Mouse (Mus musculus) hindbrain, embryonic 15.5 days (tissue): Measurements from ENCODE around the gene Mast4. TPM values are rescaled to one million over a fixed set of nuclear protein-coding genes. Genes with fewer than 3 reads are reported as not detected.

Experiments
- ATAC-seq: fragments of 200-750 bp; cut with Nextera tagmentation; 2 replicates; pipeline ENCODE4 v1.8.0; 2017; ENCODE audit warnings: low read depth, moderate number of reproducible peaks, moderate TSS enrichment; ENCODE audit not compliant: low FRiP score
- H3K27ac ChIP-seq: fragments of 300-500 bp; sonication (generic); replicated peaks from 2 replicates; pipeline ENCODE4 v1.5.1; 2015; ENCODE audit warnings: mild to moderate bottlenecking, inconsistent platforms
- H3K27me3 ChIP-seq: fragments of 300-500 bp; sonication (generic); 2 replicates; pipeline ENCODE4 v1.6.1; 2015; ENCODE audit warnings: control low read depth, inconsistent platforms
- H3K36me3 ChIP-seq: fragments of 300-500 bp; sonication (generic); 2 replicates; pipeline ENCODE4 v1.6.1; 2015; ENCODE audit warnings: control low read depth, inconsistent platforms
- H3K4me1 ChIP-seq: fragments of 300-500 bp; sonication (generic); replicated peaks from 2 replicates; pipeline ENCODE4 v1.6.1; 2015; ENCODE audit warnings: control low read depth, inconsistent platforms
- H3K4me2 ChIP-seq: fragments of 300-500 bp; sonication (generic); 2 replicates; pipeline ENCODE4 v1.6.1; 2015; ENCODE audit warnings: moderate library complexity, mild to moderate bottlenecking, inconsistent platforms
- H3K4me3 ChIP-seq: fragments of 300-500 bp; sonication (generic); 2 replicates; pipeline ENCODE4 v1.5.1; 2015; ENCODE audit warnings: mild to moderate bottlenecking, inconsistent platforms
- H3K9ac ChIP-seq: fragments of 300-500 bp; sonication (generic); 2 replicates; pipeline ENCODE4 v1.6.1; 2015; ENCODE audit warnings: inconsistent platforms
- H3K9me3 ChIP-seq: fragments of 300-500 bp; sonication (generic); 2 replicates; pipeline ENCODE4 v1.6.1; 2016; ENCODE audit warnings: control low read depth, inconsistent platforms
- WGBS: fragments of 180-500 bp; shearing (Covaris S2); methylation state at CpG from one replicate; pipeline ENCODE4 v1.1.7; 2015; 5-methylcytosine and 5-hydroxymethylcytosine counted together
- polyA plus RNA-seq: library from polyadenylated mRNA; unstranded; fragments of >200 nt; fragmentation: Nextera tagmentation; extraction: Ambion mirVana; gene quantifications from 2 replicates; pipeline ENCODE4 v1.2.1, GENCODE M21; 2015

Gene Mast4
- polyA plus RNA-seq, 1 experiment from 2014 or later: 29.1 TPM

DNA sequence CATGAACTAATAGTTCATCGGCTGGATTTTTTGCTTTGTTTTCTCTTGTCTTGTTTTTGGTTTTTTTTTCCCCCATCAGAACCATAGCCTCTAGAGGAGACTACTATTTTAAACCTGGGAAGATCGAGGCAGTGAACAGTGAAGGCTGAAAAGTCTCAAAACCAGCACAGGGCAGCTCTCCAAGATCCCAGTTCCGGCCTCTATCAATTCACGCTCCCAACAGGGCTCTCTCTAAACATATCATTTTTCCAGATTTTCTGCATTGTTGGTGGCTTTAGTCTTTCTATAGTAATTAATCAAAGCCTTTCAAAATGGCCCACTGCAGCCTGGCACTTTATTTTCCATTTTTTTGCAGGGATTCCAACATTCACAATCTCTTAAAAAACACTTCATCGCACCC is 159.9 kb downstream of the Mast4 start:
- 75% methylated on average over 5 of the region's 5 CpGs for WGBS
- Histone ChIP-seq H3K4me2 (no peak overlapping the region), H3K9ac (no peak overlapping the region), H3K27me3 (no peaks in the 10 kb centered on the region), H3K4me1 (peaks cover 9% of the 10 kb centered on the region; the same call in 1 of the 2 replicates), H3K9me3 (no peaks in the 10 kb centered on the region), H3K4me3 (no peak overlapping the region), H3K27ac (no peak overlapping the region), H3K36me3 (no peaks in the 10 kb centered on the region)
- no peak for ATAC-seq

DNA sequence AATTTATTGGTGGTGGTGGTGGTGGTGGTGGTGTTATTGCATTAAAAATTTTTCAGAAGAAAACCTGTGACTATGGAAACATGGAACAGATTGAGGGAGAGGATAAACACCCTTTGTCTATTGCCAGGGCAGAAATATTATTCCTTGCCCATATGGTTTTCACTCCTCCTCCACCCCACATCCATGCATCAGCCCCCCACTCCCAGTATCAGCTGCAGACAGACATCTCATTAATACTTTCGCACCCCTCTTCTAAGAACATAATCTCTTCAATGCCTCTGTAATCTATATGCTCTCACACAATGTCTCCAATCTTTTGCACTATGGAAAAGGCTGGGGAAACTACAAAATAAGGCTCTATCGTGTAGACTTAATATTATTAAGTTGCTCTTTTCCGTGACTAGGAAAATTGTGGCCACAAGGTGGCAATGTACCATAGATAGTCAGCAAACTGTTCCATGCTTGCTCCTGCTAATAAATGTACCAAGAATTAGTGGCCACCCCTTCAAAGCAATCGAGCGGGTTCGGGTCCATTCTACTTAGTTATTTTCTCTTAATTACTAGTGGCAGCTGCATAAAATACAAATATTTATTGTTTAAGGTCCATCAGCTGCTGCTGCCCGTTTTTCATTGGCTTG is 160.6 kb downstream of the Mast4 start:
- Histone ChIP-seq H3K4me2 (peak overlapping the region; percentile 36), H3K9ac (no peak overlapping the region), H3K9me3 (no peaks in the 10 kb centered on the region), H3K27me3 (no peaks in the 10 kb centered on the region), H3K36me3 (no peaks in the 10 kb centered on the region), H3K4me1 (peaks cover 9% of the 10 kb centered on the region; the same call in 1 of the 2 replicates), H3K4me3 (no peak overlapping the region), H3K27ac (no peak overlapping the region)
- 23% methylated on average over 7 of the region's 7 CpGs for WGBS
- peak; percentile 68 for ATAC-seq

DNA sequence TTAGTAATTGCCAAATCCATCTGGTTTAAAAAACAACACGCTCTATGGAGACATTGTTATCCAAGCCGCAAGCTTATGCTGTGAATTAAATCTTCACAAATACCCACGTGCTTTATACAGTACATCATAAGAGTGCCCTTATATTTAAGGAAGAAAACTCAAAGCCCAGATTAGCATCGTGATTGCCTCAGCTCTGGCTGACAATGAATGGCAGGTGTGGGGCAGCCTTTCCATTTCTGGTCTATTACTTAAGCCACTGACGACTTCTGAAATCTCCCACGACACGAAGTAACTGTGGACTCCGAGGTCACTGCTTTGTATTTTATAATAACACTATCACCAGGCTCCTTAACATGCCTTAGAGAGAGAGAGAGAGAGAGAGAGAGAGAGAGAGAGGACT is 182.4 kb downstream of the Mast4 start:
- no peak overlapping the region for H3K4me2 ChIP-seq
- 77% methylated on average over 8 of the region's 8 CpGs for WGBS
- no peak for ATAC-seq

DNA sequence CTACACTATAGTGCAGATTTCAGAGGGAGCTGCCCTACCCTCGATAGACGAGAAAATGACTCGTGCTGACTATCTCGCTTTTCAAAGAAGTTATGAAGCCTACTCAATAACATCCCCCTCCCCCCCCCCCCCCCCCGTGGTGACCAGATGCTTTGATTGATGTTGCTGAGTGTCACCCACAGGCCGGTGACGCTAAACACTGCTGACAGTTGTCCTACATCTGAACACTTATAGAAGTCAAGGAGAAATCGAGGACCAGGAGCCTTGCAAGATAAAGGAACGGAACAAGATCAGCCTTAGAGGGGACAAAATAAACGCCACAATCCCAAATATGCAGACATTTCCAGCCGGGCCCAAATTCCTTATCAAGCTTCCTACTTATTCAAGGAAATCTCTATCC is 183.1 kb downstream of the Mast4 start:
- Histone ChIP-seq H3K4me1 (no peaks in the 10 kb centered on the region), H3K9ac (no peak overlapping the region), H3K9me3 (no peaks in the 10 kb centered on the region), H3K36me3 (no peaks in the 10 kb centered on the region), H3K4me3 (no peak overlapping the region), H3K27me3 (no peaks in the 10 kb centered on the region), H3K4me2 (no peak overlapping the region), H3K27ac (no peak overlapping the region)
- WGBS: 28% methylated on average over 11 of the region's 11 CpGs
- ATAC-seq: no peak

More for the DNA sequence above, 182.4 kb downstream of the Mast4 start:
- H3K4me1 ChIP-seq: no peaks in the 10 kb centered on the region
- no peak overlapping the region for H3K4me3 ChIP-seq
- H3K27ac ChIP-seq: no peak overlapping the region
- H3K9me3 ChIP-seq: no peaks in the 10 kb centered on the region
- no peak overlapping the region for H3K9ac ChIP-seq
- H3K36me3 ChIP-seq: no peaks in the 10 kb centered on the region
- H3K27me3 ChIP-seq: no peaks in the 10 kb centered on the region

DNA sequence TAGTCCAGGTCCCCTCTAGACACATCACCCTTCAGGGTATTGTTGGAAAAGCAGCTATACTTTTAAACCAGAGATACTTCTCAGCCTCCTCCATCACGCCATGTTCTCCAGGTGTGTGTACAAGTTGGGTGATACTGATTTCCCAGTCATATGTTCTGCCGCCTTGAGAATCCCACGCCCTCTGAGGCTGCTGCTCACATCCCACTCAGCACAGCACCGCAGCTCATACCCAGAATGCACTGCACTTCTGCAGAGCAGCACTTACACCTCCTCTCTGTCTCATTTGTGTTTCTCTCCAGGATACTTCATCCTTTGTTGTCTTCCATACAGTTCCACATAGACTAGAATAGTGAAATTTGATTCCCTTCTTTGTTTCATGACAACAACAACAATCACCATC is 183.6 kb downstream of the Mast4 start:
- no peaks in the 10 kb centered on the region for H3K36me3 ChIP-seq
- no peaks in the 10 kb centered on the region for H3K27me3 ChIP-seq
- ATAC-seq: no peak
- H3K27ac ChIP-seq: no peak overlapping the region
- H3K9ac ChIP-seq: no peak overlapping the region
- H3K4me1 ChIP-seq: no peaks in the 10 kb centered on the region
- H3K4me3 ChIP-seq: no peak overlapping the region
- H3K4me2 ChIP-seq: no peak overlapping the region
- 67% methylated on average over 4 of the region's 4 CpGs for WGBS
- H3K9me3 ChIP-seq: no peaks in the 10 kb centered on the region

DNA sequence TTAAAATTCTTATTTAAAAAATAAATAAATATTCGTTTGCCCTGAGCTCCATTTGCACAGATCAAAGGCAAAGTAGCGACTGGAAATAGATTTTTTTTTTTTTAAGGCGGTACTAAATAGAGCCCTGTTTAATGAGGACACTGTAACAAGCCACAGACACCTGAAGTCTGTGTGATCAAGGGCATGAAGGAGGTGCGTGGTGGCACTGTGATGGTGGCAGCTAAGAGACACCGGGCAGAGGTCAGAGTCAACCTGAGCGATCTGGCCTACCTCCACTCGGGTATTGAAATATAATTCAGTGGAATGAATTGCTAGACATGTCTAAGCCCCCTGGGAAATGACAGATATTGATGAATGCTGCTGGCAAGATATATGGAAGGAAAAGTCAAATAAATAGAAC is 184.9 kb downstream of the Mast4 start:
- Histone ChIP-seq H3K4me3 (no peak overlapping the region), H3K36me3 (no peaks in the 10 kb centered on the region), H3K9ac (no peak overlapping the region), H3K27ac (no peak overlapping the region), H3K9me3 (no peaks in the 10 kb centered on the region), H3K27me3 (no peaks in the 10 kb centered on the region), H3K4me2 (no peak overlapping the region), H3K4me1 (no peaks in the 10 kb centered on the region)
- WGBS: 73% methylated on average over 7 of the region's 7 CpGs
- no peak for ATAC-seq

DNA sequence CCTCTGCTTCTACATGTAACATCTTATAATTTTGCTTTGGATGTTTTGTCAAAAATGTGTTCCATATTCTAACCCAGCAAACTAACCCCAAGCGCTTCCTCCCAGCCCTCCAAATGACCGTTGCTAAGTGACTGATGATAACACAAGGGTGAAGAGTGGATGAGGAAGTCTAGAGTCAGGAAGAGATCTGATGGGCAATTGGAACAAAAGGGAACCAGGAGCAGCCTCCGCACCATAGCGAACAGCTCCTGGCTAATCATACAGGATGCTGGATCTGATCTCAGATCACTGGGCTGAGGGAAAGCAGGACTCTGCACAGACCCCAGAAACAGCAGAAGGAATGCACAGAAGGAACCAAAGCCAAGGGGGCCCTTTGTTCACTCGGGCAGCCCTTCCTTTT is 190.0 kb downstream of the Mast4 start:
- Histone ChIP-seq H3K9ac (no peak overlapping the region), H3K4me1 (no peaks in the 10 kb centered on the region), H3K36me3 (no peaks in the 10 kb centered on the region), H3K27me3 (no peaks in the 10 kb centered on the region), H3K4me2 (no peak overlapping the region), H3K4me3 (no peak overlapping the region), H3K27ac (no peak overlapping the region), H3K9me3 (no peaks in the 10 kb centered on the region)
- WGBS: 57% methylated on average over 5 of the region's 5 CpGs
- ATAC-seq: no peak

DNA sequence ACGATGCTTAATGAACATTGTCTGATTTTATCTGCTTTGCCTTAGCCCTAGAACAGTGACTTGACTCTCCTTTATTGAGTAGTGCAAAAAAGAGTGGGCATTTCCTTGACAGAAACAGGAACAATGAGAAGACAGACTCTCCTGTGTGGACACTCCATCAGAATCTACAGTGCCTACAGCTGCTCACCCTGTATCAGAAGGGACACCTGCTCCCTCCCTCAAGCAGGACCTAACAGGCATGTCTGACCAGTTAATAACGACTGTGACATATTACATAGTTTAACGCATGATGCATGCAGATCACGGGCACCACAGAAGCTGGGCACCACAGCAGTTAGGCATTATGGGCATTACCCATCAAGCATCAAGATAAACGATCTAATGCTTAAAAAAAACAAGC is 193.0 kb downstream of the Mast4 start:
- Histone ChIP-seq H3K4me2 (no peak overlapping the region), H3K27me3 (no peaks in the 10 kb centered on the region), H3K9ac (no peak overlapping the region), H3K9me3 (no peaks in the 10 kb centered on the region), H3K4me3 (no peak overlapping the region), H3K27ac (no peak overlapping the region), H3K4me1 (no peaks in the 10 kb centered on the region), H3K36me3 (no peaks in the 10 kb centered on the region)
- 54% methylated on average over 5 of the region's 5 CpGs for WGBS
- ATAC-seq: no peak

DNA sequence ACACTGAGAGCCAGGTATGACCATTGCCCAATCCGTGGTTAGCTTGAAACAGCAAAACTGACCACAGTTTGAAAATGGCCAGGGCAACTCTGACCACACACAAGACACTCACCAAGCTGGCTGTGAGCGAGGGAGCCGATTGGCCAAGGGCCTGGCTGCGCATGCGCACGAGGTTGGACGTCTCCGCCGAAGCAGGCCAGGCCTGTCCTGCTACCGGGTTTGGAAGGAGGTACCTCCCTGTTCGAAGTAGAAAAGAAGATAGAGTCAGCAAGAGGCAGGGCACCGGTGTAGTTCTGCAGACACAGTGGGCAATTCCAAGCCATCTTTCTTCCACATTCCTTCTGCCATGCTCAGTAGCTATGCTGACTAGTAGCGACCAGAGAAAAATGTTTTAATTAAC is 194.2 kb downstream of the Mast4 start:
- H3K36me3 ChIP-seq: no peaks in the 10 kb centered on the region

DNA sequence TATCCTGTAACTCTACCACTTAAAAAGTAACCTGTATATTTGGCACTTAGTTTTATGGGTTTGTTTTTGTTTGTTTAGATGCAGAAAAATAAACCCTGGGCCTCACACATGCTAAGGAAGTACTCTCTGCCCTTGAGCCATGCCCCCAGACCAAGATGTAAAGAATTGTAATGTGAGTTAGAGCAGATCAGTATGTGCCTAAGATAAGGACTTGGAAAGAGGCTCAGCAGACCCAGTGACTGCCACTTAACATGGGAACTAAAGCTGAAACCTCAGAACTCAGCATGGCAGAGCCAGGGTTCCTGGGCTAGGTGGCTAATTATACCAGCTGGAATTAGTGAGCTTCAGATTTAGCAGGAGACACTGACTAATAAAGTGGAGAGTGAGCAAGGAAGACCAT is 196.0 kb downstream of the Mast4 start:
- no peak for ATAC-seq
- no peak overlapping the region for H3K27ac ChIP-seq
- H3K27me3 ChIP-seq: no peaks in the 10 kb centered on the region
- 0 out of 2 replicates have a peak, but pooled peaks cover 4% of the 10 kb centered on the region for H3K4me1 ChIP-seq
- H3K4me2 ChIP-seq: no peak overlapping the region
- H3K9ac ChIP-seq: no peak overlapping the region
- H3K9me3 ChIP-seq: no peaks in the 10 kb centered on the region
- no peak overlapping the region for H3K4me3 ChIP-seq
- H3K36me3 ChIP-seq: no peaks in the 10 kb centered on the region

More for the DNA sequence above, 194.2 kb downstream of the Mast4 start:
- H3K9ac ChIP-seq: no peak overlapping the region
- no peak overlapping the region for H3K4me2 ChIP-seq
- H3K27me3 ChIP-seq: no peaks in the 10 kb centered on the region
- no peak overlapping the region for H3K27ac ChIP-seq
- 88% methylated on average over 13 of the region's 13 CpGs for WGBS
- 0 out of 2 replicates have a peak, but pooled peaks cover 4% of the 10 kb centered on the region for H3K4me1 ChIP-seq
- H3K4me3 ChIP-seq: no peak overlapping the region
- ATAC-seq: no peak
- no peaks in the 10 kb centered on the region for H3K9me3 ChIP-seq

DNA sequence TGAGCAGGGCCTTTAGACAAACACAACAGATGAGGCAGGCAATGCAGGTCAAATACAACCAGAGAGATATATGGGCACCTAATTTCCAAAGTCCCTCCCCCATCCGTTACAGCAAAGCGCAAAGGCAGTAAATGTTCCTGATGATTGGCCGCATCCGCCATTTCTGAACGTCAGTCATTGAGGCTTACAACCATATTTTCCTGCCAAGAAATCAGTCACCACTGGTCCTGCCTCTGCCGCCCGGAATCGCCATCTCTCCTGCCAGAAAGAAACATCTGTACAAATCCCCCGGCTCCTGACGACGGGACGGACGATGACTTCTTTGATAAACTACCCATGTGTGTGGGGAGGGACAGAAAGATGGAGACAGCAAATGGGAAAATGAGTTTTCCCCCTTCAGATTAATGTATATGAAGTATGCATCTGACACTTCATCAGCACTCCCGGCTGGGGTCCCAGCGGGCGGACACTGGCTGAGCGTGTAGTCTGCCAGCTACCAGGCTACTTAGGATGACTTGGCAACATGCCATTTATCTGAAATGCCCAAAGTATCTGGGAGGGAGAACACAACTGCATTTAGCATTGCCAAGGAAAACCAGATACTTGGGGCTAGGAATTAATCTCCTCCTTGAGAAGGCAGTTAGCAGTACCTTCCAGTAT is 198.9 kb downstream of the Mast4 start:
- Histone ChIP-seq H3K4me1 (0 out of 2 replicates have a peak, but pooled peaks cover 4% of the 10 kb centered on the region), H3K27me3 (no peaks in the 10 kb centered on the region), H3K4me3 (no peak overlapping the region), H3K4me2 (peak overlapping the region; percentile 22), H3K36me3 (no peaks in the 10 kb centered on the region), H3K27ac (no peak overlapping the region; the same call in 1 of the 2 replicates), H3K9me3 (no peaks in the 10 kb centered on the region), H3K9ac (no peak overlapping the region)
- 43% methylated on average over 17 of the region's 17 CpGs for WGBS
- ATAC-seq: peak; percentile 67; the same call in 1 of the 2 replicates

DNA sequence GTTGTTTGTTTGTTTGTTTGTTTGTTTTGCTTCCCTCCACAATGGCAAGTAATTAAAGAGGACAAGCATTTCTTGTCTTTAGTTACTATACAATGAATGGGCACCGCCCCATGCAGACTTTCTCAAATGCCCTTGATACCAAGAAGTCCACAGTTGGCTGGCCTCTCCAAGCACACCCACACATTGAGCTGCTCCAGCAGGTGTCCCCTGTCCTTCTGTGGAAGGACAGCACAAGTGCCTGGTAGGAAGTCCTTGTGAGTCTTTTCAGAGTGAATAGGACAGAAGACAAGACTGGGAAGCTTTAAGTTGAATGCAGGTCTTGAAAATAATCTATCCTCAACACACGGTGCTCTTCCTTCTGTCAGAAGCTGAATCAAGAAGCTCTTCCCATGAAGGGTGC is 202.5 kb downstream of the Mast4 start:
- ATAC-seq: no peak
- WGBS: 87% methylated on average over 2 of the region's 2 CpGs
- no peaks in the 10 kb centered on the region for H3K36me3 ChIP-seq
- no peaks in the 10 kb centered on the region for H3K27me3 ChIP-seq
- no peaks in the 10 kb centered on the region for H3K9me3 ChIP-seq
- no peak overlapping the region for H3K9ac ChIP-seq
- no peak overlapping the region for H3K4me2 ChIP-seq
- H3K27ac ChIP-seq: no peak overlapping the region
- no peak overlapping the region for H3K4me3 ChIP-seq
- H3K4me1 ChIP-seq: 0 out of 2 replicates have a peak, but pooled peaks cover 8% of the 10 kb centered on the region
